Mouse (Mus musculus): ENCODE measurements around the gene Cfap221. TPM values are rescaled to one million over a fixed set of nuclear protein-coding genes. Genes with fewer than 3 reads are reported as not detected.
A peak's percentile ranks its signal among the peaks of the same experiment; 100 is the strongest.

The Cfap221 gene
- total and polyA plus RNA-seq, 2 experiments from 2014 or later = 0.24 to 1.1 TPM

DNA sequence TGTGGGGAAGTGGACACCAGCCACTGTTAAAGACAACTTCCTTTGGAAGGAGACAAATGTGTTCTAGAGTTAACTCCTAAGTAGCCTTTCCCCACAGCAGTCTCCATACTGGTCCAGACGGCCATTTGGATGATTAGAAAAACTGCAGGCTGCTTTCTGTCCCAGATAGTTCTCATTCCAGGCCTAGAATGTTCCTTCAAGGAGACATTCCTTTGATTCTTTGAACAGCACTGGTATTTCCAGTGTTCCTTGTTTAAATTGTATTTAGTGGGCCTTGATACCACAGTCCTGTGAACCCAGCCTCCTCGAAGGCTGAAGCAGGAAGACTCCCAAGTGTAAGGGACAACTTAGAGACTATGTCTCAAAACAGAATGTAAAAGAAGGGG is 36.4 kb upstream of the Cfap221 start:
- H3K9me3 ChIP-seq (ENCODE audit: low read length) = no peaks in the 10 kb centered on the region
- no peak overlapping the region for H3K4me3 ChIP-seq (ENCODE audit: low read depth, low read length)
- DNase-seq = no peak
- H3K36me3 ChIP-seq (ENCODE audit: insufficient read depth) = no peaks in the 10 kb centered on the region
- H3K4me2 ChIP-seq (ENCODE audit: low read depth) = no peak overlapping the region
- WGBS = 88% methylated on average over 2 of the region's 2 CpGs
- no peak overlapping the region for H3K27ac ChIP-seq (ENCODE audit: low read depth, low read length)
- H3K9ac ChIP-seq = no peak overlapping the region
- ATAC-seq = no peak
- TF ChIP-seq CTCF (IDR thresholded peaks at IDR 0.05; ENCODE audit: low read depth) = no peak
- H3K4me1 ChIP-seq (ENCODE audit: insufficient read depth) = no peaks in the 10 kb centered on the region
- no peaks in the 10 kb centered on the region for H3K27me3 ChIP-seq (ENCODE audit: insufficient read depth, low read length)

DNA sequence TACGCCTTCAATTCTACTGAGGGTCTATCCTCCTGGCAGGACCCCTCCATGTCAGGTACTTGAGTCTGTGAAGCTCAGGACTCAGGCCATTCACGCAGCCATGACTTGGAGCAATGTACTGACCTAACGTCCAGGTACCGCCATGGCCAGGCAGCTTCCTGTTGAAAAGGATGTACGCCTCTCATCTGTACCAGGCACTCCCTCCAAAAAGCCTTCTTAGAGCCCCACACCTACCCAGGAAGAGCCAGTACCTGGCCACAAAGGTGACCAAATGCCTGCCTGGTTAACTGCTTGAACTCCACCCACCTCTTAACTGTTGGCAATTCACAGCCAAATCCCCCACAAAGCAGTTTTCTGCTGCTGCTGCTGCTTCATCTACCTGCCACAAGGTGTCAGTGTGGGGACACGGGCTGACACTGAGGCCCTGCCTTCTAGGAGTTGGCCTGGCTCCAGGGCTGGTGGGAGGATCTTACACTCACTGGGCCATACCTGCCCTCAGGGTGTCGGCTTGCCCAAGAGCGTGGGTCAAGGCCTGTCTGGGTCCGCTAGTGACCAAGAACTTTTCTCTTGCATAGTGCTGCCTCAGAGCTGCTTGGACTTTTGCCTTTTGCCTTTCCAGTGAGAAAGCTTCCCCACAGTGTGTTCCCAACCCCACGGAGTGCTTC is 35.9 kb upstream of the Cfap221 start:
- no peaks in the 10 kb centered on the region for H3K9me3 ChIP-seq (ENCODE audit: low read length)
- H3K27ac ChIP-seq (ENCODE audit: low read depth, low read length) = no peak overlapping the region
- WGBS = 45% methylated on average over 10 of the region's 10 CpGs
- no peak overlapping the region for H3K9ac ChIP-seq
- H3K36me3 ChIP-seq (ENCODE audit: insufficient read depth) = no peaks in the 10 kb centered on the region
- H3K27me3 ChIP-seq (ENCODE audit: insufficient read depth, low read length) = no peaks in the 10 kb centered on the region
- H3K4me3 ChIP-seq (ENCODE audit: low read depth, low read length) = no peak overlapping the region
- H3K4me1 ChIP-seq (ENCODE audit: insufficient read depth) = no peaks in the 10 kb centered on the region
- DNase-seq = peak; percentile 81
- peak; percentile 71 for ATAC-seq
- peak; percentile 92 for TF ChIP-seq CTCF (IDR thresholded peaks at IDR 0.05; ENCODE audit: low read depth)
- H3K4me2 ChIP-seq (ENCODE audit: low read depth) = no peak overlapping the region

DNA sequence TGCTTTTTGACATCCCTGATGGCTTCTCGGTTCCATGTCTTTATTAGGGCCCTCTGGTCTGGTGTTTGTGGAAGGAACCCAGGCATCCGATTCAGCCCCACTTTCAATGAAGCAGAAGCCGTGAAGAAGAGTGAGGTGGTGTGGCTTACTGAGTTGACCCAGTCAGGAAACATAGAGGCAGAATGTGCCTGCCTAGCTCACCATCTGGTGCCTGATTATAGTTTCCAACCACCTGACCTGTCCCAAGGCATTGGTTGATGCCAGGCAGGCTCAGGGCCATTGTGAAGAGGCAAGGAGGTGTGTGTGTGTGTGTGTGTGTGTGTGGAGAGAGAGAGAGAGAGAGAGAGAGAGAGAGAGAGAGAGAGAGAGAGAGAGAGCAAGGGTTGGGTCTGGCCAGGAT is 33.4 kb upstream of the Cfap221 start:
- 78% methylated on average over 3 of the region's 3 CpGs for WGBS
- Histone ChIP-seq H3K4me2 (ENCODE audit: low read depth) (no peak overlapping the region), H3K4me3 (ENCODE audit: low read depth, low read length) (no peak overlapping the region), H3K9ac (no peak overlapping the region), H3K4me1 (ENCODE audit: insufficient read depth) (no peaks in the 10 kb centered on the region), H3K27me3 (ENCODE audit: insufficient read depth, low read length) (no peaks in the 10 kb centered on the region), H3K27ac (ENCODE audit: low read depth, low read length) (no peak overlapping the region), H3K9me3 (ENCODE audit: low read length) (no peaks in the 10 kb centered on the region), H3K36me3 (ENCODE audit: insufficient read depth) (no peaks in the 10 kb centered on the region)
- TF ChIP-seq CTCF (IDR thresholded peaks at IDR 0.05; ENCODE audit: low read depth) = no peak
- ATAC-seq = no peak
- DNase-seq = no peak

DNA sequence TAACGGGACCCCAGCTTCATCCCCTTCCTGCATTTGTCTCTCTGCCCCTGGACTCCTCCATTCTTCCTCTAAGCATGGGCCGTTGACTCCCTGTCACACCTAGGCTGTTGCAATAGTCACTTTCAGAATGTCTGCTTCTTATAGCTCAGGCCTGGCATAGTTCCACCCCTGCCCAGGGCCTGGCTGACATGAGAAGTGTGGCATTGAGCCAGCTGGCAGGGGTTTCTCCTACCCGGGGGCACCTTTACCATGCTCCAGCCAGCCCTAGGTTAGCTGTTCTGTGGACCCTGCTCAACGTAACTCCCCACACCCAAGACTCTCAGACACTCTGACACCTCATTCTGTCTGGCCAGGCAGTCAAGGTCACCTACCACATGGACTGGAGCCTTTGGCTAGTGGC is 30.7 kb upstream of the Cfap221 start:
- Histone ChIP-seq H3K4me3 (ENCODE audit: low read depth, low read length) (no peak overlapping the region), H3K4me2 (ENCODE audit: low read depth) (no peak overlapping the region), H3K4me1 (ENCODE audit: insufficient read depth) (no peaks in the 10 kb centered on the region), H3K27ac (ENCODE audit: low read depth, low read length) (no peak overlapping the region), H3K9me3 (ENCODE audit: low read length) (no peaks in the 10 kb centered on the region), H3K9ac (no peak overlapping the region), H3K36me3 (ENCODE audit: insufficient read depth) (no peaks in the 10 kb centered on the region), H3K27me3 (ENCODE audit: insufficient read depth, low read length) (no peaks in the 10 kb centered on the region)
- no peak for DNase-seq
- no peak for ATAC-seq
- WGBS = 50% methylated on average over 4 of the region's 4 CpGs
- no peak for TF ChIP-seq CTCF (IDR thresholded peaks at IDR 0.05; ENCODE audit: low read depth)

DNA sequence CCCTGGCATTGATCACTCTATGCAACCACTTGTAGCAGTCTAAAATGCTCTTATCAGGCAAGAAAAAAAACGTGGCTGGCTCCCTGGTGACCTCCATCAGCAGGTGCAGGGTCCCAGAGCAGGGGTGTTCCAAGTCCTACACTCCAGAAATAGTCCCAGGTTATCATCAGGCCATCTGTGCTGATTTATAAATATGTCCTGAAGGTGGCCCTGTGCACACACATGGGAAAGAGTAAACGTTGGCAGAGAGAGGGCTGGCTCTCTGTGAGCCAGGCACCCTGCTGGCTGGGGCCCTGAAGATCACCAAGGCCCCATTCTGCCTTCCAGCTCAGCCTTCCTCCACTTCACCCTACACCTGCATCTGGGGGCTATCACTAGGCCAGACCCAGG is 28.0 kb upstream of the Cfap221 start:
- Histone ChIP-seq H3K27me3 (ENCODE audit: insufficient read depth, low read length) (no peaks in the 10 kb centered on the region), H3K4me2 (ENCODE audit: low read depth) (no peak overlapping the region), H3K9me3 (ENCODE audit: low read length) (no peaks in the 10 kb centered on the region), H3K27ac (ENCODE audit: low read depth, low read length) (no peak overlapping the region), H3K4me3 (ENCODE audit: low read depth, low read length) (no peak overlapping the region), H3K36me3 (ENCODE audit: insufficient read depth) (no peaks in the 10 kb centered on the region), H3K4me1 (ENCODE audit: insufficient read depth) (no peaks in the 10 kb centered on the region), H3K9ac (no peak overlapping the region)
- 15% methylated on average over 2 of the region's 2 CpGs for WGBS
- ATAC-seq (no peak), DNase-seq (no peak)
- TF ChIP-seq CTCF (IDR thresholded peaks at IDR 0.05; ENCODE audit: low read depth) = no peak

DNA sequence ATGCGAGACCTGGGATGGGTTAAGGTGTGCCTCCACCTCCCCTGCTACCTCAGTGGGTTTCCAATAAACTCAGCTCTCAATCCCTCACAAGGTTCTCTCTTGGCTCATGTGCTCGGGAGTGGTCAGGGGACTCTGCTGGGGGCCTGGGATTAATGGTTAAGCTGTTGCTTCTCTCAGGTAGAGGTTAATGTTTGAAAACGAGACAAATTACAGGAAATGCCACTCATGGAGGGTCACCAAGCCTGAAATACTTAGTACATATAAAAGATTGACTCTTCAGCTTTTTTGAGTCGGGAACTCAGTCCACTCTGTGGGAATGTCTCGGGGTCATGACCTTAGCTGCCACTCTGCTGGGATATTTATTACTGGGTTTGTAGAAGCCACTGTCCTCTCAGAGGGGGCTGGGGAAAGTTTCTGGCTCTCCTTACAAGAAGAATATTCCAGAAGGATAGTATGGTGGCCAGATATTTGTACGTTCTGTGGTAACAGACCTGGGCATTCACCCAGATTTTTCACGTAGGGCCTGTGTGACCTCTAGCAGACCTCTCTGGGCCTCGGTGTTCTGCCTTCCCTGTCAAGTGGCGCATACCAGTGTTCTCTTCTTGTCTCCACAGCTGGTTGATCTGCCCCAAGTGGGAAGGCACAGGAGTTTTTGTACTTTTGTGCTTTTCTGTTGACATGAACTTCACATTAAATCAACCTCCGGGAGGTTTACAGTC is 27.5 kb upstream of the Cfap221 start:
- ATAC-seq = no peak
- Histone ChIP-seq H3K27me3 (ENCODE audit: insufficient read depth, low read length) (no peaks in the 10 kb centered on the region), H3K4me3 (ENCODE audit: low read depth, low read length) (no peak overlapping the region), H3K27ac (ENCODE audit: low read depth, low read length) (no peak overlapping the region), H3K9me3 (ENCODE audit: low read length) (no peaks in the 10 kb centered on the region), H3K4me2 (ENCODE audit: low read depth) (no peak overlapping the region), H3K36me3 (ENCODE audit: insufficient read depth) (no peaks in the 10 kb centered on the region), H3K9ac (no peak overlapping the region), H3K4me1 (ENCODE audit: insufficient read depth) (no peaks in the 10 kb centered on the region)
- DNase-seq = no peak
- WGBS = 74% methylated on average over 10 of the region's 10 CpGs
- TF ChIP-seq CTCF (IDR thresholded peaks at IDR 0.05; ENCODE audit: low read depth) = no peak

DNA sequence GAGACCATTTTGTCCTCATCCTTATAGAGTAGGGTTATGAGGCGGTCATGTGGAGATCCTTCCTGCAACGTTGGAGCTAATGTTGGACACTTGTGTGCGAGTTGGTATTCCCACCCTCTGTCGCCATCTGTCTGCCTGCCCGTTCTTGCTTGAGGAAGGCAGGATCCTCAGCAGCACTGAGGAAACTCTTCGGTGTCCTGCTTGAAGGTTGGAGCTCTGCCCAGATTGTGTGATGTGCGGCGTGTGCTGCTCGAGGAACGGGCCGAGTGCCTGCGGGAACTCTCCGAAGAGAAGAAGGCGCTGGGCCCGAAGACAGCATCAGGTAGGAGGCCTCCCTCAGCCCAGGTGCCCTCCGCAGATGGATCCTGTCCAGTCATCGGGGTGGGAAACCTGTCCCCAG is 24.9 kb upstream of the Cfap221 start:
- Histone ChIP-seq H3K9me3 (ENCODE audit: low read length) (no peaks in the 10 kb centered on the region), H3K9ac (no peak overlapping the region), H3K27me3 (ENCODE audit: insufficient read depth, low read length) (no peaks in the 10 kb centered on the region), H3K4me2 (ENCODE audit: low read depth) (no peak overlapping the region), H3K4me1 (ENCODE audit: insufficient read depth) (no peaks in the 10 kb centered on the region), H3K36me3 (ENCODE audit: insufficient read depth) (no peaks in the 10 kb centered on the region), H3K27ac (ENCODE audit: low read depth, low read length) (no peak overlapping the region), H3K4me3 (ENCODE audit: low read depth, low read length) (no peak overlapping the region)
- ATAC-seq = no peak
- 83% methylated on average over 17 of the region's 17 CpGs for WGBS
- no peak for DNase-seq
- TF ChIP-seq CTCF (IDR thresholded peaks at IDR 0.05; ENCODE audit: low read depth) = no peak
